Mouse (Mus musculus) hindbrain, postnatal 0 days (tissue): ENCODE data around the gene Atp6v0d1. TPM values are rescaled to one million over a fixed set of nuclear protein-coding genes. Genes with fewer than 3 reads are reported as not detected.

Source experiments
- ATAC-seq: fragments of 200-750 bp; cut with Nextera tagmentation; 2 replicates; pipeline ENCODE4 v1.8.0; 2017; ENCODE audit warnings: mild to moderate bottlenecking, moderate TSS enrichment, moderate library complexity
- DNase-seq: peaks from one replicate; pipeline ENCODE4 v3.0.0-alpha.2; 2015; ENCODE audit warnings: low spot score
- H3K27ac ChIP-seq: fragments of 300-500 bp; sonication (generic); 2 replicates; pipeline ENCODE4 v1.5.1; 2014; ENCODE audit warnings: mild to moderate bottlenecking
- H3K27me3 ChIP-seq: fragments of 300-500 bp; sonication (generic); 2 replicates; pipeline ENCODE4 v1.6.1; 2014; ENCODE audit warnings: low read length, mixed read lengths; ENCODE audit not compliant: insufficient read depth
- H3K36me3 ChIP-seq: fragments of 300-500 bp; sonication (generic); 2 replicates; pipeline ENCODE4 v1.6.1; 2014; ENCODE audit warnings: low read length, mixed read lengths; ENCODE audit not compliant: insufficient read depth
- H3K4me1 ChIP-seq: fragments of 300-500 bp; sonication (generic); 2 replicates; pipeline ENCODE4 v1.6.1; 2014; ENCODE audit warnings: antibody characterized with exemption, low read length, mixed read lengths; ENCODE audit not compliant: insufficient read depth
- H3K4me2 ChIP-seq: fragments of 300-500 bp; sonication (generic); 2 replicates; pipeline ENCODE4 v1.6.1; 2014; ENCODE audit warnings: low read depth, mild to moderate bottlenecking, low read length, moderate library complexity, mixed read lengths
- H3K4me3 ChIP-seq: fragments of 300-500 bp; sonication (generic); 2 replicates; pipeline ENCODE4 v1.5.1; 2014; ENCODE audit warnings: low read length
- H3K9ac ChIP-seq: fragments of 300-500 bp; sonication (generic); replicated peaks from 2 replicates; pipeline ENCODE4 v1.6.1; 2014; ENCODE audit warnings: mild to moderate bottlenecking, low read length, moderate library complexity, mixed read lengths
- H3K9me3 ChIP-seq: fragments of 300-500 bp; sonication (generic); 2 replicates; pipeline ENCODE4 v1.6.1; 2016; ENCODE audit warnings: low read length, mixed read lengths
- CTCF ChIP-seq: IDR thresholded peaks from 2 replicates; pipeline ENCODE4 v1.5.1; 2016; ENCODE audit warnings: antibody characterized with exemption, control low read depth, low read depth
- WGBS: fragments of 180-500 bp; shearing (Covaris S2); extraction: QIAGEN DNeasy Blood & Tissue Kit; methylation state at CpG from one replicate; pipeline ENCODE4 v1.1.7; 2014; 5-methylcytosine and 5-hydroxymethylcytosine counted together
- polyA plus RNA-seq: library from polyadenylated mRNA; unstranded; fragments of >200 nt; fragmentation: Nextera tagmentation; extraction: Ambion mirVana; gene quantifications from 2 replicates; pipeline ENCODE4 v1.2.1, GENCODE M21; 2015
- total RNA-seq: library from RNA; depleted of rRNA; stranded (reverse); fragments of >200 nt; gene quantifications from 2 replicates; pipeline ENCODE4 v1.2.3, GENCODE M21; 2014

Atp6v0d1 gene
- total and polyA plus RNA-seq, 2 experiments from 2014 or later = 249 to 289 TPM

- peak overlapping the region; percentile 93 for H3K9ac ChIP-seq
- H3K4me3 ChIP-seq = peak overlapping the region; percentile 89
- H3K9me3 ChIP-seq = no peaks in the 10 kb centered on the region
- DNase-seq (no peak), ATAC-seq (0 out of 2 replicates have a peak, but pooled peaks have one; percentile 34)
- H3K4me1 ChIP-seq = peaks cover 18% of the 10 kb centered on the region
- TF ChIP-seq CTCF = no peak
- H3K27me3 ChIP-seq = no peaks in the 10 kb centered on the region
- H3K4me2 ChIP-seq = peak overlapping the region; percentile 97
- H3K27ac ChIP-seq = peak overlapping the region; percentile 89; the same call in 1 of the 2 replicates
- H3K36me3 ChIP-seq = no peaks in the 10 kb centered on the region
- 21% methylated on average over 17 of the region's 17 CpGs for WGBS
These were observed 70.2 kb downstream of the Atp6v0d1 start for GRCm38 (mm10) chr8:105495350-105496302.

- H3K4me2 ChIP-seq = no peak overlapping the region
- H3K4me3 ChIP-seq = no peak overlapping the region
- DNase-seq (no peak), ATAC-seq (no peak)
- H3K27me3 ChIP-seq = no peaks in the 10 kb centered on the region
- no peaks in the 10 kb centered on the region for H3K36me3 ChIP-seq
- 84% methylated on average over 3 of the region's 3 CpGs for WGBS
- H3K9ac ChIP-seq = no peak overlapping the region
- peaks cover 18% of the 10 kb centered on the region for H3K4me1 ChIP-seq
- no peak for TF ChIP-seq CTCF
- H3K27ac ChIP-seq = 0 out of 2 replicates have a peak overlapping the region, but pooled peaks have one; percentile 17
- no peaks in the 10 kb centered on the region for H3K9me3 ChIP-seq
These were observed 71.3 kb downstream of the Atp6v0d1 start for GRCm38 (mm10) chr8:105494566-105494965.

GRCm38 (mm10) chr8:105493495-105493894, 72.4 kb downstream of the Atp6v0d1 start:
- no peaks in the 10 kb centered on the region for H3K27me3 ChIP-seq

GRCm38 (mm10) chr8:105489281-105489680, 76.6 kb downstream of the Atp6v0d1 start:
- no peak overlapping the region for H3K4me3 ChIP-seq
- ATAC-seq = no peak
- 44% methylated on average over 1 of the region's 1 CpGs for WGBS

More at GRCm38 (mm10) chr8:105493495-105493894, 72.4 kb downstream of the Atp6v0d1 start:
- H3K4me1 ChIP-seq = peaks cover 18% of the 10 kb centered on the region
- H3K36me3 ChIP-seq = no peaks in the 10 kb centered on the region
- no peak for TF ChIP-seq CTCF
- H3K4me2 ChIP-seq = no peak overlapping the region
- no peak for DNase-seq
- no peak overlapping the region for H3K27ac ChIP-seq
- no peaks in the 10 kb centered on the region for H3K9me3 ChIP-seq
- no peak overlapping the region for H3K9ac ChIP-seq
- no peak for ATAC-seq
- H3K4me3 ChIP-seq = no peak overlapping the region
- WGBS = 60% methylated on average over 3 of the region's 3 CpGs

GRCm38 (mm10) chr8:105488082-105488481, 77.8 kb downstream of the Atp6v0d1 start:
- DNase-seq = no peak
- 0 out of 2 replicates have a peak, but pooled peaks cover 3% of the 10 kb centered on the region for H3K36me3 ChIP-seq
- no peak for ATAC-seq
- no peaks in the 10 kb centered on the region for H3K9me3 ChIP-seq
- no peaks in the 10 kb centered on the region for H3K4me1 ChIP-seq
- no peak overlapping the region for H3K27ac ChIP-seq
- no peak for TF ChIP-seq CTCF
- no peak overlapping the region for H3K9ac ChIP-seq
- 79% methylated on average over 3 of the region's 3 CpGs for WGBS
- H3K4me3 ChIP-seq = no peak overlapping the region
- H3K4me2 ChIP-seq = no peak overlapping the region
- H3K27me3 ChIP-seq = no peaks in the 10 kb centered on the region

More at GRCm38 (mm10) chr8:105489281-105489680, 76.6 kb downstream of the Atp6v0d1 start:
- no peaks in the 10 kb centered on the region for H3K4me1 ChIP-seq
- H3K27me3 ChIP-seq = no peaks in the 10 kb centered on the region
- DNase-seq = no peak
- TF ChIP-seq CTCF = no peak
- H3K9ac ChIP-seq = no peak overlapping the region
- no peak overlapping the region for H3K27ac ChIP-seq
- no peak overlapping the region for H3K4me2 ChIP-seq
- H3K36me3 ChIP-seq = 0 out of 2 replicates have a peak, but pooled peaks cover 3% of the 10 kb centered on the region
- no peaks in the 10 kb centered on the region for H3K9me3 ChIP-seq

- ATAC-seq (peak; percentile 33; the same call in 1 of the 2 replicates), DNase-seq (peak; percentile 76)
- no peaks in the 10 kb centered on the region for H3K27me3 ChIP-seq
- no peak overlapping the region for H3K4me2 ChIP-seq
- TF ChIP-seq CTCF = peak; percentile 79
- WGBS = 42% methylated on average over 2 of the region's 2 CpGs
- H3K4me3 ChIP-seq = no peak overlapping the region
- H3K27ac ChIP-seq = no peak overlapping the region
- H3K4me1 ChIP-seq = no peaks in the 10 kb centered on the region
- H3K9ac ChIP-seq = no peak overlapping the region
- 0 out of 2 replicates have a peak, but pooled peaks cover 3% of the 10 kb centered on the region for H3K36me3 ChIP-seq
- no peaks in the 10 kb centered on the region for H3K9me3 ChIP-seq
These were observed 81.5 kb downstream of the Atp6v0d1 start for GRCm38 (mm10) chr8:105484392-105484791.
